Mouse (Mus musculus) mature B cell (primary cell): Measurements from ENCODE around the gene Psmd5.
"Not testable (repeated sequence)": the region's sequence is repeated elsewhere in the genome, so short reads cannot be mapped to it uniquely, and the experiment has no call there.

Source experiments
- in situ Hi-C: fragments of 300-500 bp; cut with MboI; formaldehyde crosslinking; loops from 2 replicates; pipeline ENCODE4 v1.14.3; 2019

Gene Psmd5

DNA sequence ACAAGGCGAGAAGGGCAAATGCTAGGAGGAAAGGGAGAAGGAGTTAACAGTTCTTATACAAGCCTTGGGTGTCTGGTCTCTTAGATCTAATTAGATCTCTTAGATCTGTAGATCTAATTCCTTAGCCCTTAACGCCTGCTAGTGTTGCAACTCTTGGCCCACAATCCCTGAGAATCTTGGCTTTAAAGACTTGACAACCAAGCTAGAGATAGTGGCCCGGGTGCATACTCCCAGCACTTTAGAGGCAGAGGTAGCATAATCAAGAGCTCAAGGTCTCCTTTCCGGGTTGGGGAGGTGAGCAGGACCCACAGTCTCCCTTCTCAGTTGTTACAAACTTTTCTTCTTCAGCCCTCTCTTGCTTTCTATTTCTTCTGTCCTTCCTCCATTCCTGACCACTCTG lies 47.2 kb downstream of the Psmd5 start:
- in situ Hi-C loops: no loop called here

GRCm38 (mm10) chr2:34826460-34827231 lies 48.1 kb downstream of the Psmd5 start:
- in situ Hi-C loops: no loop called here

DNA sequence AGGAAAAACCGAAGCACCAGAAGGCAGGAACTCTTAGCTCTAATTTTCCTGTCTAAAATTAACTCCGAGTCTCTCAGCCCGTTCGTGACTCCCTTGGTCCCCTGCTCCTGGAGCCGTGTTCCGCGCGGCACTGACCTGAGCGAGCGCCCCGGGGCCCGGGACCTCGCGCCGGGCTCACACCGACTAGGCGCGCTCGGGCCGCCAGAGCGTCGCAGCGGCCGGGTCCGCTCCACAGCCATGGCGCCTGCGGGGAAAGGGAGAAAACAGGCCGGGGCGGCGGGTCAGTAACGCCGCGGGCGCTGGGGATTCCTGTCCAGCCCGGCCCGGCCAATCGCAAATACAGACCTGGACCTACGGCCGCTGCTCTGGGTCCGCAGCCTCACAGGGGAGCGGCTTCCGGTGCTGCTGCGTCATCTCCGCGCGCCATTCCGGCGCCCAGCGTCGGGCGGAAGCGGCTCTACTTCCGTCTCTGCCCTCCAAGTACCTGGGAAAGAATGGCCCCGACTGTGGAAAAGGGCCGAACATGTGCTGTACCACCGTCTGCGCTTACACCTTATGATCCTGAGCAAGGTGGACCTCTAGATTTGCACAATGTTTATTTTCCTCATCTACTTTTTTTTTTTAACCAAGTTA lies 48.8 kb downstream of the Psmd5 start, which contains the start of gene Fbxw2:
TSS of gene Fbxw2 (minus strand) at position 485 of the 633 bp plus-strand sequence.
- in situ Hi-C loops: no loop called here

DNA sequence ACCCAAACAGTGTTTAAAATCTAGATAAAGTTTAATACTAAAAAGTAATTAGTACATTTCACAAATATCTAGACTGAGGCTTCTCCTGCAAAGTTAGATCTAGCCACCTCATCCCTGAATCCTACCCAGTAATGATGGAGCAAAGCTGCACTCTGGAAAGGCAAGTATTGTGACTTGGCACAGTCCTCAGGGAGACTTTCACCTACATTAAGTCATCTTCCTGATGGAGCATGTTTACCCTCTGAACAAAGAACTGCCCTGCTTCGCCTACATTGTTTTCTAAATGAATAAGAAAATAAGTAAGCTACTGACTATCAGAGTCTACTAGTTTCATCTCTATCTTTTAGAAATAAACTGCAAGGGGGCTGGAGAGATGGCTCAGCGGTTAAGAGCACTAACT lies 56.3 kb downstream of the Psmd5 start:
- in situ Hi-C loops: no loop called here

DNA sequence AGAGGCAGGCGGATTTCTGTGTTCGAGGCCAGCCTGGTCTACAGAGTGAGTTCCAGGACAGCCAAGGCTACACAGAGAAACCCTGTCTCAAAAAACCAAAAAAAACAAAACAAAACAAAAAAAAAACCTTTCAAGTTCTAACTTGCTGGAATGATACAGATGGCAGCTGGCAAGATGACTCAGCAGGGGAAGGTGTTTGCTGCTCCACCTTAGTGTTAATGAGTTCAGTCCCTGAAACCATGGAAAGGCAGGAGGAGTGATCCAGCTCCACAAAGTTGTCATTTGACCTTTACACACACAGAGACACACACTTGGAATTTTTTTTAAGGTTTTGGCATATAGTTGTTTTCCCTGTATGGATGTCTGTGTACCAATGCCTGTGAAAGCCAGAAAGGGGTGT lies 58.9 kb downstream of the Psmd5 start:
- in situ Hi-C loops: not testable (repeated sequence)

DNA sequence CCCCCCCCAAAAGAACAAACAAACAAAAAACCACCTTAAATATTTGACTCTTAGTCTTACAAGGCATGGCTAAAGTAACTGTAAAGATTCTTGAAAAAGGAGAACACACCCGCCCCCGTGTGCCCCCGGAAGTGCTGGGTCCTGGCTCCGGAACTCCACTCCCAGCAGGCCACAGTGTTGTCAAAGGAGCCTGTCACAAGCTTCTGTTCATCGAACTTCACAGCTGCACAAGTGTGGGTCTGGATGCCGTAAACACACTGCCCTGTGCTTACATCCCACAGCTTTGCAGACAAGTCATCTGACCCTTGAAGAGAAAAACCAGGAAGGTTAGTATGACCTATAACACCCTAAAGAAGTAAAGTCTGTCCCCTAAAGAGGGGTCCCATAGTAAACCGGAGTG lies 62.1 kb downstream of the Psmd5 start:
- in situ Hi-C loops: no loop called here

DNA sequence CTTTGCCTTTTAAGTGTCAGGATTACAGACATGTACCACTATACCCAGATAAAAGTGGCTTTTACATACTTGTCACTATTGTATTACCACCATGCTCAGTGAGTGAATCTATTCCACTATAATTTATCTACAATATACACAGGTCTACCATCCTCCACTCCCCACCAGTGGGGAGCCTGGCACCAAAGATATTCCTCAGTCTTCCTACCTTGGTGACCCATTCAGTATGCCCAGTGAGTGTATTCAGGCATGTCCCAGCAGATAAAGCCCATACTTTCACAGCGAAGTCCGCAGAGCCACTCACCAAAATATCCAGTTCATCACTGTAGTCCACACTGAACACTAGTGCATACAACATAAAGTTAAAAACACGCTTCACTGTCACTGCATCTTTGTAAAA lies 64.0 kb downstream of the Psmd5 start:
- in situ Hi-C loops: no loop called here

DNA sequence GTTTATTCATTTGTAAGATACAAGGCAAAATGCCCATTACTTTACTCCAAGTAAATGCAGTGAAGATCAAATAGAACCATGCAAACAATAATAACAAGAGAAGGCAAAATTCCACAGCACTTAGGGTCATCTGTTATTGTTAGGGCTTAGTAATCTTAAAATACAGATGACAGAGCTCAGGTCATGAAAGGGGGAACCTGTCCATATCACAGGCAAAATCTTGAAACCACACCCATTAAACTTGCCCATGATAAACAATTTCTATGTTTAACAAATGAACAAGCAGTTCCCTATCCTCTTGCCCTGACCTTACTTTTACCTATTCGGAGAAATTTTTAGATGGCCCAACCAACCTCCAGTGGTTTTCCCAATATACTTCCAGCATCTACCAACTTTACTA lies 65.2 kb downstream of the Psmd5 start:
- in situ Hi-C loops: no loop called here

GRCm38 (mm10) chr2:34808057-34808456 lies 66.7 kb downstream of the Psmd5 start:
- in situ Hi-C loops: no loop called here

- in situ Hi-C loops: no loop called here
These were observed 69.3 kb downstream of the Psmd5 start for GRCm38 (mm10) chr2:34805364-34805950.

- in situ Hi-C loops: no loop called here
These were observed 70.0 kb downstream of the Psmd5 start for GRCm38 (mm10) chr2:34804815-34805214.

DNA sequence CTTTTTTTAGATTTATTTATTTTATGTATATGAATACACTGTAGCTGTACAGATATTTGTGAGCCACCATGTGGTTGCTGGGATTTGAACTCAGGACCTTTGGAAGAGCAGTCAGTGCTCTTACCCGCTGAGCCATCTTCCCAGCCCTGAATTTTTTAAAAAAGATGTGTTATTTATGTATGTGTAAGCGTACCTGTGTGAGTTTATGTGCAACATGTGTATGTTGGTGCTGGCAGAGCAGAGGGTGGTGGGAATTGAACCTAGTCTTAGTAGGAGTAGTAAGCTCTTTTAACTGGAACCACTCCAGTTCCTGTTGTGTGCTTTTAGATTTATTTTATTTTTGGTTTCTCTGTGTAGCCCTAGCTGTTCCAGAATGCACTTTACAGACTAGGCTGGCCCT lies 70.6 kb downstream of the Psmd5 start:
- in situ Hi-C loops: no loop called here

DNA sequence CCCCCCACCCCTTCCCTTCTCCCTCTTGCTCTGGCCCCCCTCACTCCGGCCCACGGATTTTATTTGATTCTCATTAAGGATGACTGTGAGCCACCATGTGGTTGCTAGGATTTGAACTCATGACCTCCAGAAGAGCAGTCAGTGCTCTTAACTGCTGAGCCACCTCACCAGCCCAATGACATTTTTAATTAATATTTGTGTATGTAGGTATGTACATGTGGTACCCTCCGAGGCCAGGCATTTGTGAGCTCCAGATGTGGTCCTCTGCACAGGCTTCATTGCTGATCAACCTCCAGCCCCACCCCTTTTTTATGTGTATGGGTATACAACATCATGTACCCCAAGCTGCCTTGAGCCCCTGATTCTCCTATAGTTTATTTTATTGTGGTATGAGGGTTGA lies 71.0 kb downstream of the Psmd5 start:
- in situ Hi-C loops: no loop called here

GRCm38 (mm10) chr2:34802565-34803245 lies 72.1 kb downstream of the Psmd5 start:
- in situ Hi-C loops: not testable (repeated sequence)

DNA sequence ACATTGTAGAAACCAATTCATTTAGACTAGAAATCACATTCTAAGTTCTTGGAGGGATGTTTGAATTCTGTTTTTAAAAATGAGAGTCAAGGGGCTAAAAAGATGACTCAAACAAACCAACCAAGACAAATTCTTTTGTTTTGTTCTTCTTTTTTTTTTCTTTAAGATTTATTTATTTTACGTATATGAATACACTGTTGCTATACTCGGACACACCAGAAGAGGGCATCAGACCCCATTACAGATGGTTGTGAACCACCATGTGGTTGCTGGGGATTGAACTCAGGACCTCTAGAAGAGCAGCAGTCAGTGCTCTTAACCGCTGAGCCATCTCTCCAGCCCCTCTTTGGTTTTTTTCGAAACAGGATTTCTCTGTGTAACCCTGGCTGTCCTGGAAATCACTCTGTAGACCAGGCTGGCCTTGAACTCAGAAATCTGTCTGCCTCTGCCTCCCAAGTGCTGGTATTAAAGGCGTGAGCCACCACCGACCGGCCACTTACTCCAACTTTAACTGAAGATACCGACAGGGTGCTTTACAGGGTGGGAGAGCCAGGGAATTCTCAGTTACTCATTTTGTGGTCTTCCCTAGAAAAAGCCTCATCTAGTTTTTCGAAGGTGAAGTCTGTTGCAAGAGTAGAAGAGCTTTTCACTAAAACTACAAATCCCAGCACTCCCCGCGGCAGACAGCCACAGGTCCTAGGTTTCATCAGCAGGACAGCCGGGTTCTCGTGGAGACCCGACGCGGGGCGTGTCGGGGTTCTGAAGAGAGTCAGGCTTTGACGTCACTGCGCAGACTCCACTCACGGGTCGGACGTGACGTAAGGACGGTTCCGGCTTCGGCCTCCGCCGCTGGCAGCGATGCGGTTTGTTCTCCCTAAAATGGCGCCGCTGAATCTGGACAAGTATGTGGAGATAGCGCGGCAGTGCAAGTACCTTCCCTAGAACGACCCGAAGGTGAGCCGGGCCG lies 73.0 kb downstream of the Psmd5 start:
- in situ Hi-C loops: no loop called here

DNA sequence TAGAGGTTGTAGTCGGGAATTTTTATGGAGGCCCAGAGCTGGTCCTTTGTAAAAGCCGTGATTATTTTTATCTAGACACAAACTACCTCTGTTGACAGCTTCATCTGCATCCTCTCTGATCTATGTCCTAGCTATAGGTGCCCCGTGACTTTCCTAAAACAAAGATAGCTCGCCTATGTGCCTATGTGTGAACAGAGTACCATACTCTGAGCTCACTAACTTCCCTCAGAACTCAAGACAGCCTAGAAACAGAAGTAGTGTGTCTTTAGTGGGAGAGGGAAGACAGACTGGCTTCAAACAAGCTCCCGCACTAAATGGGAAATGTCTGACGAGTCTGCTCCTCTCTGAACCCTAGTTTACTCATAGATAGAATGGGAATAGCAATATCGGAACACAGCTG lies 74.4 kb downstream of the Psmd5 start:
- in situ Hi-C loops: no loop called here
